Mouse (Mus musculus) cerebellum, adult 18-20 months (tissue): ENCODE measurements around the gene Atg9b.

Source experiments
- DNase-seq, 2 experiments: peaks; one replicate each; pipeline ENCODE4 v3.0.0; 2021

Atg9b gene

DNA sequence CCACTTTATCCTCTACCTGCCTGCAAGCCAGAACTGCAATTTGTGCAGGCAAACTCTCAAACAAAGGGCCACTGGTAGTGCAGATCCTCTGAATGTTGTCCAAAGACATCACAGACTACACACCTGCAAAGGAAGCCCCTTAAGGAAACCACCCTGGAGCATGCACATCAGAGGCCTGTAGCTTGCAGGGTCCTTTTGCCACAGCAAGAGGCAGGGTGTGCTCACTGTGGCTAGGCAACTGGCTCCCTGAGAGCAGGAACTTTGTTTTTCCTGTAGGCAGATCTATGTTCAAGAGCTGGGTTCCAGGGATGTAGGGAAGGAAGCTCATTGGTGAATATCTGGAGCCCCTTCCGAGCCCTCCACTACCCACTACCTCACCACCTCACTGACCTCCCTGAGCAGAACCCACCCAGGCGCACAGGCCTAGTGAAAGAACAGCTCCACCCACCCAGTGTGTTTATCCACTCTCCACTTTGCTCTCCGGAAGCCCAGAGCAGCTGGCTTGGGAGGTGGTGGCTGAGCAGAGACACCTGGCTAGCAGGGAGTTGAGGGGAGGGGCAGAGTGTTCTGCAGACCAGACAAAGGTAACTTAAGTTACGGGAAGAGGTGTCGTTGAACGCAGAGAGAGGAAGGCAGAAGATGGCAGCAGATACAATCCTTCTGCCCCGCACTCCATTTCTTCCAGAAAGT lies 44.6 kb downstream of the Atg9b start:
- DNase-seq = no peak

DNA sequence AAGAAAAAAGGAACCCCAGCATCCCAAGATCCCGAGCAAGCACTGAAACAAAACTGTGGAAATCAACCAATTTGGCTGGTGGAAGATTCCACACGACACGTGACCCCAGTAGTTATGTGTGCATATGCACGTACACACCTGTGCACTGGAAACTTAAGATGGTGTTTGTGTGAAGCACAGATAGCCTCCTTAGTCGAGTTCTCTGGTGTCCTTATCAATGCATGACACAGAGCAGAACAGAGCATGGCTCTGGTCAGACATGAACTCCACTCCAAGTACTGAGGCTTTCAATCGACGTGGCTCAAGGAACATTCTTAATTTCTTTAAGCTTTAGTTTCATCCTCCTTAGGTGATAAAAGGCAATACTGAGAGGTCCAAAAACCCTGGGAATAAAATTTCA lies 45.6 kb downstream of the Atg9b start:
- no peak for DNase-seq

DNA sequence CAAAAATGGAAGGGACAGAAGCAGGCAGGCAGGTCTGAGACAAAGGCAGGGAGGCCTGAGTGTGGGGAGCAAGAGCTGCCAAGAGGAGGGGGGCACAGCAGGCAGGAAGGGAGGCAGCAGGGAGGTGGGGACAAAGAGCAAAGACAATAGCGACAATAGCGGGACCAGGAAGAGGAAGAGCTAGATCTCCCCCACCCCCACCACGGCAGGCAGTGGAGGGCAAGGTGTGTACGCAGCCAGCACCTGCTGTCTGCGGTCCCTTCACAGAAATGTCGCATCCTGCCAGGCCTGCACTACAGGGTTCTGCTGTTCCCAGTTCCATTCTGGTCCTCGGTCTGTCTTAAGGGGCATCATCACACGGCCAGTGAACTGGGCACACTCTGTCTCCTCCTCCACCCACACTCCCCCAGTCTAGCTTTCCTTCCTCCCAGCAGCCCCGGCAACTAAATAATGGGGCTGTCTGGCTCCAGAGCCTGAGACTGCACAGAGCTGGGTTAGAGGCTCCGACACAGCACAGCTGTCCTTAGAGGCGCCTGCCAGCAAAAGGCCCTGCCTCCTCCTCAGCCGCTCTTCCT lies 47.4 kb downstream of the Atg9b start:
- DNase-seq = peak in 1 of 2 experiments; percentile 20

DNA sequence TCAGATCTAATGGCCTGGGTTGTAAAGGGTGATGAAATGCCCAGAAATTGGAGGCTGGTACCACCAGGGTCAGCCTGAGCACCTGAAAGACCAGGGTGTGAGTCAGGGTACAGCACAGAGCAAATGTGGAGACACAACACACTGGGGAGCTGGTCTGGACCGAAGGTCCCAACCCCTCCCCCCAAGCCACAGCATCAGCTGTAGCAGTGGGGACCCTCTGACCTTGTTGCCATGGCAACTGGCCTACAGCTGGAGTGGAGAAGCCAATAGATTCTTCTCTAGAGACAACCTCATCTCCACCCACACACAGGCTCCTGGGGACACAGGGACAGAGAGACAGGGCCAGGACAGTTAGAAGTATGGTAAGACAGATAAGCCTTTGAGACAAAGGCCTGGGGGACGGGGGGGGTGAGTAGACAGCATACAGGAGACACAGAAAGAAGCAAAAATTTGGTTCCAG lies 47.9 kb downstream of the Atg9b start:
- no peak for DNase-seq

DNA sequence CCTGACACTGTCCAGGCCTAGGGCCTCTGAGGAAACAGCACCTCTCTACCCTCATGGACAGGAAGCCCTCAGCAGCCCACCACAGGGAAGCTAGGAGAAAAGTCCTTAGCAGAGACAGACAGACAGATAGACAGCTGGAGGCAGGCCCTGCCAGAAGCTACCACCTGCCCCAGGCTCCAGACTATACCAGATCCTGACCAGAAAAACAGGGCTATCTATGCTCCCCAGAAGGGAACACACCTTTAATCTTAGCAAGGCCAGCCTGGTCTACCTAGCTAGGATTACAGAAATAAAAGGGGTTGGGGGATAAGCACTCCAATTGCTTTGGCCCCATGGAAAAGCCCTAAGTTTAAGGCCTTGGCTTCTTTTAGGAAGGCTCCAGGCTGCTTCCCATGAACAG lies 48.6 kb downstream of the Atg9b start:
- DNase-seq = no peak

DNA sequence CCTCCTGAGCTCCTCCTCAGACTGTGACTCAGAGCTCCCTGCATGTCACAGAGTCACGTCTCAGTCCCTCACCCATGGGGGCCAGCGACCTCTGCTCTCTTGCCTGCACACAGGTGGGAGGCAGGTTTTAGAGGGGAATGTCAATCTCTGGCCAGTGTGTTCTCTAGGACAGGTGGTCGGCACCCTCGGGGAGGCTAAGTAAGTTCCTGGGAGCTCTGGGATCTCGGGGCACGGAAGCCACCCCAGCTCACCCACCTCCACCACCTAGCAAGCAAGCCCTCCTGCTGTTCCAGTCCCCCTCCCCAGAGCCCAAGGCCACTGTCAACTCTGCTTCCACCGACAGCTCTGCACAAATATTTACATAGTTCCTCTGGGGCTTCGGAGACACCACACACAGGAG lies 49.0 kb downstream of the Atg9b start:
- DNase-seq = no peak

DNA sequence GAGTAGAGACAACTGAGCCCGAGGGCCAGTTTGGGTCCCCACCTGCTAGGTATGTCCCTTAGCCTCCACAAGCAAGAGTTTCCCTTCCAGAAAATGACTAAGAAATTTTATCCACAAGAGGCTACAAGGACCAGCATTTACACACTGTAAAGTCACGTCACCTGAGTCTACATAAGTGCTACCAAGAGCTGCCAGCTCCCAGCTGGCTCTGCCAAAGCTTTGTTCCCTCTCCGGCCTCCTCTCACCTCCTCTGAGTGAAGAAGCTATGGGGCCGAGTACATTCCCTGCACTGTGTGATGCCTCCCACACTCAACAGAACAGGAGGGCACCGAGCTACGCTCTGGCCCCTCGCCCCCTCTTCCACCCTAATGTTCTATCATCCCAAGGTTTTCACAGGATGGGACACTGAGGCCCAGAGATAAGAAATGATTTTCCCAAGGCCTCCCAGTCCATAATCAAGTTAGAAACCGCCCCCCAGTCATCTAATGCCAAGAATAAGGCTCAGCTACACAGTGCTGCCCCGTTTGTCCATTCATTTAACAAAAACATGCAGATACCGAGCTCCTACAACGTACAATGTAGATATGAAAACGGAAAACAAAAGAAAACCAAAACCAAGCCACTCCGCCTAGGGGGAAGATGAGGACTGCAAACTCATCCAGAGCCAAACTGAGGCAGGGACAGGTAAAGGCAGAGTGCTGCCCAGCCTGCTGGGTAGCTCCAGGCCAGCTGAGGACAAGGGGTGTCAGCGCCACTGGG lies 49.6 kb downstream of the Atg9b start:
- DNase-seq = no peak

DNA sequence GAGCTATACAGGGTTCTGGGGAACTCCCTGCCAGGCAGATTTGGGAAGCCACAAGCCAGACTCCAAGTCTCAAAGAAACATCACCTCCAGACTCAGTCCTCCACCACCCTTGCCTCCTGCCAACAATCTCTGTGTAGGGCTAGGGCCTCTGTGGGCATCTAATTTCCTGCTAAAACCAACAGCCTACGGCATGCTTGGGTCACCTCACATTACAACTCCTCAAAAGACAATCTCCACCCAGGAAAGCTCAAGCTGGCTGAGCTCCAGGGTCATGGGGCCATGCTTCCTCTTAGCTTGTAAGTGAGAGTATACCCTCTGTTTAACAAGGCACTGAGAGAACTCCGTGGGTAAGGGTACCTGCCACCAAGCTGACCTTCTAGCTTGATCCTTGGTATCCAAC lies 54.1 kb downstream of the Atg9b start:
- no peak for DNase-seq

DNA sequence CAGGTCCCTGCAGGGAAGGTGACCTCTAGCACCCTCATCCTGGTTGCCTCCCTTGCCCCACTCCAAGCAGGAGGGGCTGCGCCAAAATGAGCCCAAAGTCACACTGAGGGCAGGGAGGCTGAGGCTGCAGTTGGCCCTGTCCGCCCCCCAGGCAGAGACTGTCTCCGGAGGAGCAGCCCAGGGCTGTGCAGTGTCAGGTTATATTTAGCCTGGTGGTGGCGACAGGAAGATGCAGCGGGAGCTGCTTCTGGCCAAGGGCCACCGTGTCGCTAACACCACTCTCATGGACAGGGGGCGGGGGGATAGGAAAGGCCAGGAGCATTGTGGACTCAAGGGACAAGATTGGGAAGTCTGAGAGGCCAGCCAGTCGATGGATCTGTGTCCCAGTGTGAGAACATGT lies 54.6 kb downstream of the Atg9b start:
- DNase-seq = peak; percentile 24 to 37

DNA sequence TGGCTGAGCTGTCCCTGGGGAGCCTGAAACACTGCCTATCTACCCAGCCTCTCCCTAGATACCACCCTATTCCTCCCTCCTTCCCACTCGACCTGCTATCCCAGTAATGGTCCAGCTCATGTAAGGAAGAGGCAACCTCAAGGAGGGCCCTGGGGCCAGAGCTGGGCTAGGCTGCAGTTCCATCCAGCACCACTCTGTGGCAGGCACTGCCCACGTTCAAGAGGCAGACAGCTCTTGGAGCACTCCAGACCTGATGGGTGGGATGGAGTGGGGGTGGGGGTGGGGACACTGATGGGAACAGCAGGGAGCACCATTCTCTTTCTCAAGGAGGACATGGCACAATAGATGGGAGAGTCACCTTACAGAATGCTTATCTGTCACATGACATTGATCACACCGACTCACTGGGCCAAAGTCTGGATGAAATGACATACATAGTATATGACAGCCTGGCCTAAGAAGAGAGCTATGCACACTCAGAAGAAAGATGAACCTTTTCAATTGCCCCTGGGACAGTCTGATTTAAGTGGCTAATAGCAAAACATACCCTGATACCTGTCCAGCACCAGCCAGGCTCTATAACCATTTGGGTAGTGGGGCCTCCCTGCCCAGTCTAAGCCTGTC lies 55.9 kb downstream of the Atg9b start:
- DNase-seq = peak; percentile 66 to 68

DNA sequence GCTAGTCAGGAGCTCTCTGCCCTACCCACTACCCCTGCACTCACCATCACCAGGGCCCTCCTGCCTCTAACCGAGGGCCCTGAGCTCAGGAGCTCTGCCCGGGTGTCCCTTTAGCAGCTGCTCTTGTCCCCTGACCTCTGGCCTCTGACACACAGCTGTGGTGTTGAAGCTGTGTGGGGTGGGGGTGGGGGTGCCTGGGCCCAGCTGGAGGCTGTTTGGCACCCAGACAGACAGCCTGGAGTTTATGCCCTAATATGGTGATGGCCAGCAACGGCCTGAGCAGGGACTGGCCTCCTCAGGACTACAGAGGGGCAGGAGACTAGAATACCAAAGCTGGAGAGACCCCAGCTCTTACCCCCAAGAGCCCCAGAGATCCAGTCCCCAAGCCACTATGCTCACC lies 57.2 kb downstream of the Atg9b start:
- no peak for DNase-seq
